Mouse (Mus musculus) v-Abl transformed pro-B cells (cell line): ENCODE measurements around the gene Gart.

Experiments
- in situ Hi-C, 2 experiments: fragments of 400-800 bp; cut with MboI; formaldehyde crosslinking; loops; one replicate each; pipeline ENCODE4 v1.15.1; 2025; ENCODE audit not compliant: unreplicated experiment in 2 of 2

The Gart gene

GRCm38 (mm10) chr16:91646681-91647419 lies at the start of gene Gart:
Gene Gart (minus strand): TSS chr16:91646952.
- in situ Hi-C loops, result loop anchor here in 1 of 2 experiments (5.0 kb wide), 1 partner anchor 35 kb away; no protein-coding TSS in a partner anchor

- in situ Hi-C loops, result no loop called here
These were observed 48.5 kb upstream of the Gart start for GRCm38 (mm10) chr16:91695108-91695755.

- in situ Hi-C loops, result loop anchor here in 1 of 2 experiments (5.0 kb wide), 1 partner anchor 107 kb away; no protein-coding TSS in a partner anchor
These were observed 47.8 kb upstream of the Gart start for GRCm38 (mm10) chr16:91694455-91695084.

GRCm38 (mm10) chr16:91689791-91690190 lies 43.0 kb upstream of the Gart start:
- in situ Hi-C loops, result loop anchor here in 1 of 2 experiments (5.0 kb wide), 1 partner anchor 102 kb away; no protein-coding TSS in a partner anchor

- in situ Hi-C loops, result no loop called here
These were observed 42.0 kb upstream of the Gart start, which contains the start of gene Donson for GRCm38 (mm10) chr16:91688619-91689334. Gene Donson (minus strand): TSS chr16:91688770.

- in situ Hi-C loops, result no loop called here
These were observed 41.4 kb upstream of the Gart start for GRCm38 (mm10) chr16:91688023-91688618.

GRCm38 (mm10) chr16:91686369-91686768 lies 39.6 kb upstream of the Gart start:
- in situ Hi-C loops, result no loop called here

GRCm38 (mm10) chr16:91685526-91685925 lies 38.8 kb upstream of the Gart start:
- in situ Hi-C loops, result no loop called here

- in situ Hi-C loops, result loop anchor here in 1 of 2 experiments (5.0 kb wide), 1 partner anchor 33 kb away; the partner anchor contains the start of genes Gart and Son
These were observed 33.9 kb upstream of the Gart start for GRCm38 (mm10) chr16:91680656-91681055.

- in situ Hi-C loops, result no loop called here
These were observed 31.6 kb upstream of the Gart start for GRCm38 (mm10) chr16:91678147-91678911.

- in situ Hi-C loops, result loop anchor here in 1 of 2 experiments (25.0 kb wide), 1 partner anchor 1412 kb away; no protein-coding TSS in a partner anchor
These were observed 27.7 kb upstream of the Gart start for GRCm38 (mm10) chr16:91674500-91674899.

GRCm38 (mm10) chr16:91663795-91664194 lies 17.0 kb upstream of the Gart start:
- in situ Hi-C loops, result loop anchor here (10.0 to 25.0 kb wide), 4 partner anchors 159 to 1401 kb away; no protein-coding TSS in a partner anchor

- in situ Hi-C loops, result loop anchor here (10.0 to 25.0 kb wide), 4 partner anchors 158 to 1400 kb away; no protein-coding TSS in a partner anchor
These were observed 15.6 kb upstream of the Gart start for GRCm38 (mm10) chr16:91662336-91662735.

- in situ Hi-C loops, result loop anchor here (10.0 to 25.0 kb wide), 4 partner anchors 157 to 1399 kb away; no protein-coding TSS in a partner anchor
These were observed 14.6 kb upstream of the Gart start for GRCm38 (mm10) chr16:91661397-91661796.

GRCm38 (mm10) chr16:91659798-91660197 lies 13.0 kb upstream of the Gart start:
- in situ Hi-C loops, result loop anchor here (10.0 to 25.0 kb wide), 4 partner anchors 155 to 1397 kb away; no protein-coding TSS in a partner anchor

- in situ Hi-C loops, result loop anchor here in 1 of 2 experiments (25.0 kb wide), 1 partner anchor 1396 kb away; no protein-coding TSS in a partner anchor
These were observed 11.7 kb upstream of the Gart start for GRCm38 (mm10) chr16:91658471-91658870.

- in situ Hi-C loops, result loop anchor here in 1 of 2 experiments (25.0 kb wide), 1 partner anchor 1395 kb away; no protein-coding TSS in a partner anchor
These were observed 10.5 kb upstream of the Gart start for GRCm38 (mm10) chr16:91657285-91657684.

GRCm38 (mm10) chr16:91655285-91655684 lies 8.5 kb upstream of the Gart start:
- in situ Hi-C loops, result loop anchor here in 1 of 2 experiments (25.0 kb wide), 1 partner anchor 1393 kb away; no protein-coding TSS in a partner anchor
